Mouse (Mus musculus) hindbrain, postnatal 0 days (tissue): ENCODE measurements at regions not wholly inside any gene's neighbourhood (a gene's known extent, or its start where the extent isn't known, plus 50 kb on each side); places are given as distances from the start of the nearest gene placed in this dataset.

Source experiments
- ATAC-seq: fragments of 200-750 bp; cut with Nextera tagmentation; 2 replicates; pipeline ENCODE4 v1.8.0; 2017; ENCODE audit warnings: mild to moderate bottlenecking, moderate TSS enrichment, moderate library complexity
- DNase-seq: peaks from one replicate; pipeline ENCODE4 v3.0.0-alpha.2; 2015; ENCODE audit warnings: low spot score
- H3K27ac ChIP-seq: fragments of 300-500 bp; sonication (generic); 2 replicates; pipeline ENCODE4 v1.5.1; 2014; ENCODE audit warnings: mild to moderate bottlenecking
- H3K27me3 ChIP-seq: fragments of 300-500 bp; sonication (generic); 2 replicates; pipeline ENCODE4 v1.6.1; 2014; ENCODE audit warnings: low read length, mixed read lengths; ENCODE audit not compliant: insufficient read depth
- H3K36me3 ChIP-seq: fragments of 300-500 bp; sonication (generic); 2 replicates; pipeline ENCODE4 v1.6.1; 2014; ENCODE audit warnings: low read length, mixed read lengths; ENCODE audit not compliant: insufficient read depth
- H3K4me1 ChIP-seq: fragments of 300-500 bp; sonication (generic); 2 replicates; pipeline ENCODE4 v1.6.1; 2014; ENCODE audit warnings: antibody characterized with exemption, low read length, mixed read lengths; ENCODE audit not compliant: insufficient read depth
- H3K4me2 ChIP-seq: fragments of 300-500 bp; sonication (generic); 2 replicates; pipeline ENCODE4 v1.6.1; 2014; ENCODE audit warnings: low read depth, mild to moderate bottlenecking, low read length, moderate library complexity, mixed read lengths
- H3K4me3 ChIP-seq: fragments of 300-500 bp; sonication (generic); 2 replicates; pipeline ENCODE4 v1.5.1; 2014; ENCODE audit warnings: low read length
- H3K9ac ChIP-seq: fragments of 300-500 bp; sonication (generic); replicated peaks from 2 replicates; pipeline ENCODE4 v1.6.1; 2014; ENCODE audit warnings: mild to moderate bottlenecking, low read length, moderate library complexity, mixed read lengths
- H3K9me3 ChIP-seq: fragments of 300-500 bp; sonication (generic); 2 replicates; pipeline ENCODE4 v1.6.1; 2016; ENCODE audit warnings: low read length, mixed read lengths
- CTCF ChIP-seq: IDR thresholded peaks from 2 replicates; pipeline ENCODE4 v1.5.1; 2016; ENCODE audit warnings: antibody characterized with exemption, control low read depth, low read depth
- WGBS: fragments of 180-500 bp; shearing (Covaris S2); extraction: QIAGEN DNeasy Blood & Tissue Kit; methylation state at CpG from one replicate; pipeline ENCODE4 v1.1.7; 2014; 5-methylcytosine and 5-hydroxymethylcytosine counted together

GRCm38 (mm10) chr9:59188411-59188810 lies 102.9 kb upstream of the Adpgk start:
- Histone ChIP-seq H3K27ac (no peak overlapping the region), H3K4me1 (0 out of 2 replicates have a peak, but pooled peaks cover 13% of the 10 kb centered on the region), H3K4me2 (no peak overlapping the region), H3K36me3 (no peaks in the 10 kb centered on the region), H3K4me3 (no peak overlapping the region), H3K9me3 (no peaks in the 10 kb centered on the region), H3K9ac (no peak overlapping the region), H3K27me3 (no peaks in the 10 kb centered on the region)
- 46% methylated on average over 4 of the region's 4 CpGs for WGBS
- TF ChIP-seq CTCF: no peak
- DNase-seq (no peak), ATAC-seq (no peak)

GRCm38 (mm10) chr9:59186326-59186725 lies 105.0 kb upstream of the Adpgk start:
- DNase-seq (no peak), ATAC-seq (no peak)
- Histone ChIP-seq H3K9ac (no peak overlapping the region), H3K36me3 (no peaks in the 10 kb centered on the region), H3K27ac (no peak overlapping the region), H3K9me3 (no peaks in the 10 kb centered on the region), H3K4me1 (0 out of 2 replicates have a peak, but pooled peaks cover 17% of the 10 kb centered on the region), H3K4me2 (no peak overlapping the region), H3K4me3 (no peak overlapping the region), H3K27me3 (no peaks in the 10 kb centered on the region)
- TF ChIP-seq CTCF: no peak
- WGBS: 61% methylated on average over 4 of the region's 4 CpGs

- Histone ChIP-seq H3K4me2 (no peak overlapping the region), H3K4me1 (0 out of 2 replicates have a peak, but pooled peaks cover 14% of the 10 kb centered on the region), H3K36me3 (no peaks in the 10 kb centered on the region), H3K4me3 (no peak overlapping the region), H3K27me3 (no peaks in the 10 kb centered on the region), H3K9ac (no peak overlapping the region), H3K9me3 (no peaks in the 10 kb centered on the region), H3K27ac (no peak overlapping the region)
- no peak for TF ChIP-seq CTCF
- DNase-seq (no peak), ATAC-seq (no peak)
- WGBS: 63% methylated on average over 3 of the region's 3 CpGs
These were observed 107.3 kb upstream of the Adpgk start for GRCm38 (mm10) chr9:59184089-59184488.

- no peak for DNase-seq
- Histone ChIP-seq H3K4me1 (0 out of 2 replicates have a peak, but pooled peaks cover 5% of the 10 kb centered on the region), H3K4me3 (no peak overlapping the region), H3K27me3 (no peaks in the 10 kb centered on the region), H3K27ac (no peak overlapping the region), H3K9me3 (no peaks in the 10 kb centered on the region), H3K9ac (no peak overlapping the region), H3K36me3 (no peaks in the 10 kb centered on the region), H3K4me2 (no peak overlapping the region)
- ATAC-seq: no peak
- WGBS: 74% methylated on average over 6 of the region's 6 CpGs
- TF ChIP-seq CTCF: no peak
These were observed 108.5 kb upstream of the Adpgk start for GRCm38 (mm10) chr9:59182906-59183305.

DNA sequence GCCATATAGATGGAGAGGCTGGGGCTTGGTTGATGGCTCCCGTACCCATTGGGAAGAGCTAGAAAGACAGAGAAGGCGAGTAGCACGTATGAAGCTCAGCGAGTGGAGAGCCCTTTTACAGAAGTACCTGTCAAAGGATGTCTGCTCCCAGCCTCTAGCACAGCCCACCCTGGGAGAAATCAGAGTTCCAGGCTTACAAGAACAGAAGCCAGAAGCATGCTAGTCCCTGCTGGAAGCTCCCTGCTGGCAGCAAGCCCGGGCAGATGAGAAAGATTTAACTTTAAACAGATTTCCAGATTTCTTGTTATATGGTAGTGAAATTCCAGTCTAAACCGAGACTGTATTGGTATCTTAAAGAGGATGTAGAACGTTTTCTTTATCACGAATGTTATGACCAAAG lies 108.9 kb upstream of the Adpgk start:
- no peak for ATAC-seq
- TF ChIP-seq CTCF: no peak

DNA sequence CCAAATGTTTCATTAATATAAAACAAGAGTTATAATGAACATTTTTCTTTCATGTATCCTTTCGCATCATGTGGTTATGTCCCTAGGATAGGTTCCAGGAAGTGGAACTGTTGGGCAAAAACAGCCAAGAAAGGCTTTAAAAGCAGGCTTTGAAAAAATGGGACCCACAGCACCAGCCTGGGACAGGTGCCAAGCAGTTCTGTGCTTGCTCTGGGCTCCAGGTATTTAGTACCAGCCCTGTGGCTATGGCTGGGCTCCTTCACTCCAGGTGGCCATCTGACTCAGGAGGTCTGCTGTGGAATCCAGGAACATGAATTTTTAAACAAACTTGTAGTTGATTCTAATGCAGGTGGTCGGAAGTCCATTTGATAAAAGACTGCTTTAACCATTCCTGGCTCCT lies 119.8 kb upstream of the Adpgk start:
- DNase-seq (peak; percentile 30), ATAC-seq (no peak)
- no peak overlapping the region for H3K4me3 ChIP-seq
- WGBS: 72% methylated on average over 2 of the region's 2 CpGs
- TF ChIP-seq CTCF: no peak
- no peaks in the 10 kb centered on the region for H3K4me1 ChIP-seq
- no peak overlapping the region for H3K4me2 ChIP-seq
- H3K27ac ChIP-seq: no peak overlapping the region; the same call in 1 of the 2 replicates
- no peaks in the 10 kb centered on the region for H3K9me3 ChIP-seq
- no peaks in the 10 kb centered on the region for H3K27me3 ChIP-seq
- H3K36me3 ChIP-seq: no peaks in the 10 kb centered on the region
- H3K9ac ChIP-seq: no peak overlapping the region

More for the DNA sequence above, 108.9 kb upstream of the Adpgk start:
- no peak overlapping the region for H3K9ac ChIP-seq
- no peaks in the 10 kb centered on the region for H3K36me3 ChIP-seq
- 66% methylated on average over 8 of the region's 8 CpGs for WGBS
- H3K9me3 ChIP-seq: no peaks in the 10 kb centered on the region
- no peak overlapping the region for H3K4me2 ChIP-seq
- DNase-seq: no peak
- 0 out of 2 replicates have a peak, but pooled peaks cover 5% of the 10 kb centered on the region for H3K4me1 ChIP-seq
- no peak overlapping the region for H3K27ac ChIP-seq
- H3K27me3 ChIP-seq: no peaks in the 10 kb centered on the region
- H3K4me3 ChIP-seq: no peak overlapping the region

- Histone ChIP-seq H3K9me3 (no peaks in the 10 kb centered on the region), H3K4me1 (no peaks in the 10 kb centered on the region), H3K4me2 (no peak overlapping the region), H3K9ac (no peak overlapping the region), H3K36me3 (no peaks in the 10 kb centered on the region), H3K4me3 (no peak overlapping the region), H3K27me3 (no peaks in the 10 kb centered on the region), H3K27ac (peak overlapping the region; percentile 15; the same call in 1 of the 2 replicates)
- ATAC-seq: peak; percentile 47; the same call in 1 of the 2 replicates
- no peak for TF ChIP-seq CTCF
- 18% methylated on average over 6 of the region's 6 CpGs for WGBS
- DNase-seq: no peak
These were observed 127.2 kb upstream of the Neo1 start for GRCm38 (mm10) chr9:59163390-59163976.
